Mouse (Mus musculus): ENCODE data around the gene Fam187b. TPM values are rescaled to one million over a fixed set of nuclear protein-coding genes. Genes with fewer than 3 reads are reported as not detected.
"Not testable (repeated sequence)": the region's sequence is repeated elsewhere in the genome, so short reads cannot be mapped to it uniquely, and the experiment has no call there.

Fam187b gene
- total and polyA plus RNA-seq, 2 experiments: 2.4 to 3.9 TPM

DNA sequence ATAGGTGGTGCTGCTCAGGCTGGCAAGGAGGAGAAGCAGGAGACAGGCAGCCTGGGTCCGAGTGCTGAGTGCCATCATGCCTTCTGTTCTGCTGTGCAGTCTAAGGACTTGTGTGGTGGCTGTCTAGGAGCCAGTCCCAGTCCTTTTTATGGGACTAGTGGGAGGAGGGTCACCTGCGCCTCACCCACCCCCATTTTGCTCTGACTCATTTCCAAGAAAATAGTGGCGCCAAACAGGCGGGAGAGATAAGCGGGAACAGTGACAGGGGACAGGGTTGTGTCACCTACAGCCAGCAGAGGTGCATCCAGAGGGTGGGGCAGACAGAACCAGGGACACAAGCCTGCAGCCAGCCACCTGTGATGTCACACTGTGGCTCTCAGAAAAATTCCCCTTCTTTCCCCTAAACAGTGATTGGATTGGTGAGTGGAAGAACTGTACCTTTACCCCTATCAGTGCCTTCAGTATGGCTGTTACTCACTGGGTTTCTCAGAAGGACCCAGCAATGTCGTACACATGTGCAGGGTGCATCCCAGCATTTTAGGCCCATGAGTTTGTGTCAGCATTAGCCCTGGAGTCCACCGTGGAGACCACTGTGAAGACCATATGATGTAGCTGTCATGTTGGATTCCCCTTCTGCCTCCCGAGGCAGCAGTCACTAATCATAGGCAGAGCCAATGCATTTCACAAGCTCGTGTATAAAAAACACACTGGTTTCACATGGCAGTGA lies 29.5 kb upstream of the Fam187b start, which contains the start of gene Hamp:
Gene Hamp, minus strand, starts transcription at position 124 of the 727 bp plus-strand sequence.
- WGBS: 24% methylated on average over 9 of the region's 9 CpGs
- TF ChIP-seq POLR2A (IDR thresholded peaks at IDR 0.05; ENCODE audit: extremely low read depth, insufficient read depth, low read length) (no peak; the same call in none of the 2 replicates), CTCF (IDR thresholded peaks at IDR 0.05; ENCODE audit: low read depth, low read length) (no peak)
- Histone ChIP-seq H3K4me1 (ENCODE audit: control insufficient read depth, insufficient read depth, low read length) (peaks cover 7% of the 10 kb centered on the region), H3K27me3 (ENCODE audit: control insufficient read depth, insufficient read depth, low read length) (no peaks in the 10 kb centered on the region), H3K79me2 (ENCODE audit: control insufficient read depth, insufficient read depth, low read length) (no peaks in the 10 kb centered on the region; the same call in 1 of the 2 replicates), H3K9ac (ENCODE audit: low read depth, low read length) (peak within 1 kb of the TSS; percentile 72), H3K36me3 (ENCODE audit: control insufficient read depth, insufficient read depth, low read length) (peaks cover 3% of the 10 kb centered on the region), H3K27ac (replicated peaks; ENCODE audit: insufficient read depth, low read depth, low read length) (peak within 1 kb of the TSS; percentile 77), H3K4me3 (ENCODE audit: insufficient read depth, low read depth, low read length) (peak within 1 kb of the TSS; percentile 62)
- DNase-seq (ENCODE audit: extremely low read depth, low read depth, low spot score): peak; percentile 88

DNA sequence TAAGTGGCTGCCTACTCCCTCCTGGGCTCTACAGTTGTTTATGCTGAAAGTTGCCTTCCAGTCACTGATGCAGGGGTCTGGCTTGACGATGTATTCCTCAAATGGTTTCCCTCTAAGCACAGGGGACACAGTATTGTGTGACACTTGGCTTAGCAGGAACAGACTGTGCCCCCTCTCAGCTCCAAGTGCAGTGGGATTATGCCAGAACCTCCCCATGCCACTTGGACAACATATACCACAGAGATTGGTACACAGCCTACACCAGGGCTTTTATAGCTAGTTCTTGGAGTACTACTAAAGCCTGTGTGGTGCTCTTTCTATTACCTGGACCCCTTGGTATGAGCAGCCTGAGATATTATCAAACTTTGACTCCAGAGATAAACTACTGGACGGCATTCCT lies 28.9 kb upstream of the Fam187b start:
- H3K4me3 ChIP-seq (ENCODE audit: insufficient read depth, low read depth, low read length); H3K79me2 ChIP-seq (ENCODE audit: control insufficient read depth, insufficient read depth, low read length); DNase-seq (ENCODE audit: extremely low read depth, low read depth, low spot score); H3K36me3 ChIP-seq (ENCODE audit: control insufficient read depth, insufficient read depth, low read length); H3K9ac ChIP-seq (ENCODE audit: low read depth, low read length); H3K27me3 ChIP-seq (ENCODE audit: control insufficient read depth, insufficient read depth, low read length); H3K4me1 ChIP-seq (ENCODE audit: control insufficient read depth, insufficient read depth, low read length): not testable (repeated sequence)
- WGBS: 47% methylated on average over 2 of the region's 2 CpGs
- peak overlapping the region; percentile 77 for H3K27ac ChIP-seq (replicated peaks; ENCODE audit: insufficient read depth, low read depth, low read length)

GRCm38 (mm10) chr7:30945466-30945865 lies 28.1 kb upstream of the Fam187b start:
- H3K4me1 ChIP-seq (ENCODE audit: control insufficient read depth, insufficient read depth, low read length): peaks cover 10% of the 10 kb centered on the region
- not testable (repeated sequence) for H3K9ac ChIP-seq (ENCODE audit: low read depth, low read length); H3K36me3 ChIP-seq (ENCODE audit: control insufficient read depth, insufficient read depth, low read length); H3K4me3 ChIP-seq (ENCODE audit: insufficient read depth, low read depth, low read length); H3K27me3 ChIP-seq (ENCODE audit: control insufficient read depth, insufficient read depth, low read length); H3K79me2 ChIP-seq (ENCODE audit: control insufficient read depth, insufficient read depth, low read length)
- H3K27ac ChIP-seq (replicated peaks; ENCODE audit: insufficient read depth, low read depth, low read length): peak overlapping the region; percentile 84
- DNase-seq (ENCODE audit: extremely low read depth, low read depth, low spot score): peak; percentile 90
- WGBS: 20% methylated on average over 7 of the region's 7 CpGs

- H3K27ac ChIP-seq (replicated peaks; ENCODE audit: insufficient read depth, low read depth, low read length): peak overlapping the region; percentile 84
These were observed 27.7 kb upstream of the Fam187b start for GRCm38 (mm10) chr7:30945876-30946275.

GRCm38 (mm10) chr7:30949902-30950301 lies 23.7 kb upstream of the Fam187b start:
- 27% methylated on average over 3 of the region's 3 CpGs for WGBS
- not testable (repeated sequence) for H3K79me2 ChIP-seq (ENCODE audit: control insufficient read depth, insufficient read depth, low read length); H3K4me3 ChIP-seq (ENCODE audit: insufficient read depth, low read depth, low read length); H3K27me3 ChIP-seq (ENCODE audit: control insufficient read depth, insufficient read depth, low read length); H3K9ac ChIP-seq (ENCODE audit: low read depth, low read length); H3K27ac ChIP-seq (replicated peaks; ENCODE audit: insufficient read depth, low read depth, low read length)
- peak; percentile 90 for DNase-seq (ENCODE audit: extremely low read depth, low read depth, low spot score)
- Histone ChIP-seq H3K4me1 (ENCODE audit: control insufficient read depth, insufficient read depth, low read length) (peaks cover 25% of the 10 kb centered on the region), H3K36me3 (ENCODE audit: control insufficient read depth, insufficient read depth, low read length) (peaks cover 26% of the 10 kb centered on the region)

More at GRCm38 (mm10) chr7:30945876-30946275, 27.7 kb upstream of the Fam187b start:
- no peak overlapping the region for H3K4me3 ChIP-seq (ENCODE audit: insufficient read depth, low read depth, low read length)
- peak overlapping the region; percentile 2; the same call in 1 of the 2 replicates for H3K9ac ChIP-seq (ENCODE audit: low read depth, low read length)
- TF ChIP-seq CTCF (IDR thresholded peaks at IDR 0.05; ENCODE audit: low read depth, low read length) (no peak), POLR2A (IDR thresholded peaks at IDR 0.05; ENCODE audit: extremely low read depth, insufficient read depth, low read length) (no peak)
- H3K36me3 ChIP-seq (ENCODE audit: control insufficient read depth, insufficient read depth, low read length): peaks cover 8% of the 10 kb centered on the region
- no peaks in the 10 kb centered on the region for H3K27me3 ChIP-seq (ENCODE audit: control insufficient read depth, insufficient read depth, low read length)
- WGBS: 82% methylated on average over 7 of the region's 7 CpGs
- peaks cover 12% of the 10 kb centered on the region for H3K4me1 ChIP-seq (ENCODE audit: control insufficient read depth, insufficient read depth, low read length)
- peak; percentile 31 for DNase-seq (ENCODE audit: extremely low read depth, low read depth, low spot score)
- H3K79me2 ChIP-seq (ENCODE audit: control insufficient read depth, insufficient read depth, low read length): no peaks in the 10 kb centered on the region; the same call in 1 of the 2 replicates

- peak overlapping the region; percentile 76 for H3K27ac ChIP-seq (replicated peaks; ENCODE audit: insufficient read depth, low read depth, low read length)
- H3K9ac ChIP-seq (ENCODE audit: low read depth, low read length): peak overlapping the region; percentile 55; the same call in 1 of the 2 replicates
These were observed 20.9 kb upstream of the Fam187b start for GRCm38 (mm10) chr7:30952441-30953265.

More at GRCm38 (mm10) chr7:30952441-30953265, 20.9 kb upstream of the Fam187b start:
- TF ChIP-seq POLR2A (IDR thresholded peaks at IDR 0.05; ENCODE audit: extremely low read depth, insufficient read depth, low read length) (no peak), CTCF (IDR thresholded peaks at IDR 0.05; ENCODE audit: low read depth, low read length) (no peak)
- no peaks in the 10 kb centered on the region for H3K27me3 ChIP-seq (ENCODE audit: control insufficient read depth, insufficient read depth, low read length)
- no peak overlapping the region for H3K4me3 ChIP-seq (ENCODE audit: insufficient read depth, low read depth, low read length)
- H3K4me1 ChIP-seq (ENCODE audit: control insufficient read depth, insufficient read depth, low read length): peaks cover 27% of the 10 kb centered on the region
- H3K79me2 ChIP-seq (ENCODE audit: control insufficient read depth, insufficient read depth, low read length): peaks cover 7% of the 10 kb centered on the region; the same call in 1 of the 2 replicates
- 64% methylated on average over 16 of the region's 16 CpGs for WGBS
- peaks cover 26% of the 10 kb centered on the region for H3K36me3 ChIP-seq (ENCODE audit: control insufficient read depth, insufficient read depth, low read length)
- peak; percentile 86 for DNase-seq (ENCODE audit: extremely low read depth, low read depth, low spot score)
